Comparison of ENCODE assay signal across 8 mouse cellular contexts in genomic region chr3:142474349-142474983, GRCm38 (mm10). TPM values are rescaled to one million over a fixed set of nuclear protein-coding genes. Genes with fewer than 3 reads are reported as not detected.
A peak's percentile ranks its signal among the peaks of the same experiment; 100 is the strongest.
DNase-seq lines count a peak whose midpoint lies in the region; ATAC-seq and TF ChIP-seq lines count a peak whose summit lies in the region.

No protein-coding gene starts in this region.

- WGBS in kidney, adult 2 months: 13% methylated on average over 11 of the region's 11 CpGs
- 29% methylated on average over 11 of the region's 11 CpGs for WGBS in forebrain, embryonic 10.5 days
- WGBS in kidney, embryonic 16.5 days: 18% methylated on average over 11 of the region's 11 CpGs
- 26% methylated on average over 11 of the region's 11 CpGs for WGBS in midbrain, postnatal 0 days

- TF ChIP-seq POLR2A in kidney, adult 2 months (IDR thresholded peaks at IDR 0.05; ENCODE audit: low read depth, low read length): no peak

- 0 out of 2 replicates have a peak overlapping the region, but pooled peaks have one; percentile 28 for H3K4me3 ChIP-seq in kidney, adult 2 months (ENCODE audit: insufficient read depth, low read depth, low read length)
- no peak overlapping the region for H3K4me3 ChIP-seq in forebrain, embryonic 10.5 days
- H3K4me3 ChIP-seq in kidney, embryonic 16.5 days (ENCODE audit: low read length): peak overlapping the region; percentile 22
- H3K4me3 ChIP-seq in midbrain, postnatal 0 days (ENCODE audit: low read depth, low read length): no peak overlapping the region

- ATAC-seq in kidney, embryonic 16.5 days (ENCODE audit: low FRiP score, low TSS enrichment): peak; percentile 62; the same call in 1 of the 2 replicates
- ATAC-seq in midbrain, postnatal 0 days (ENCODE audit: low FRiP score): 0 out of 2 replicates have a peak, but pooled peaks have one; percentile 20

- no peaks in the 10 kb centered on the region for H3K9me3 ChIP-seq in forebrain, embryonic 10.5 days
- no peaks in the 10 kb centered on the region for H3K9me3 ChIP-seq in kidney, embryonic 16.5 days (ENCODE audit: low read length)
- H3K9me3 ChIP-seq in midbrain, postnatal 0 days (ENCODE audit: low read length): no peaks in the 10 kb centered on the region

- H3K27me3 ChIP-seq in kidney, adult 2 months (replicated peaks; ENCODE audit: control insufficient read depth, insufficient read depth, low read length): no peaks in the 10 kb centered on the region; the same call in 1 of the 2 replicates
- no peaks in the 10 kb centered on the region for H3K27me3 ChIP-seq in forebrain, embryonic 10.5 days (ENCODE audit: poor library complexity, severe bottlenecking)
- H3K27me3 ChIP-seq in kidney, embryonic 16.5 days (ENCODE audit: insufficient read depth, low read length): no peaks in the 10 kb centered on the region
- H3K27me3 ChIP-seq in midbrain, postnatal 0 days (ENCODE audit: insufficient read depth, low read length): no peaks in the 10 kb centered on the region

- no peaks in the 10 kb centered on the region; the same call in 1 of the 2 replicates for H3K4me1 ChIP-seq in kidney, adult 2 months (ENCODE audit: control insufficient read depth, insufficient read depth, low read length)
- H3K4me1 ChIP-seq in forebrain, embryonic 10.5 days: no peaks in the 10 kb centered on the region
- H3K4me1 ChIP-seq in kidney, embryonic 16.5 days (ENCODE audit: insufficient read depth, low read length): no peaks in the 10 kb centered on the region
- H3K4me1 ChIP-seq in midbrain, postnatal 0 days (ENCODE audit: insufficient read depth, low read length): no peaks in the 10 kb centered on the region

- H3K36me3 ChIP-seq in kidney, adult 2 months (ENCODE audit: control insufficient read depth, insufficient read depth, low read length): no peaks in the 10 kb centered on the region
- H3K36me3 ChIP-seq in forebrain, embryonic 10.5 days (replicated peaks): no peaks in the 10 kb centered on the region
- no peaks in the 10 kb centered on the region for H3K36me3 ChIP-seq in kidney, embryonic 16.5 days (ENCODE audit: insufficient read depth, low read length)
- H3K36me3 ChIP-seq in midbrain, postnatal 0 days (ENCODE audit: insufficient read depth, low read length): no peaks in the 10 kb centered on the region

- peak overlapping the region; percentile 47 for H3K4me2 ChIP-seq in kidney, embryonic 16.5 days (replicated peaks; ENCODE audit: low read depth, low read length)
- H3K4me2 ChIP-seq in midbrain, postnatal 0 days (ENCODE audit: low read depth, low read length, poor library complexity, severe bottlenecking): no peak overlapping the region

- TF ChIP-seq CTCF in kidney, adult 2 months (conservative IDR thresholded peaks at IDR 0.05; ENCODE audit: insufficient read depth, insufficient read length, low read depth, low read length): peak; percentile 70
- TF ChIP-seq CTCF in midbrain, postnatal 0 days (IDR thresholded peaks at IDR 0.05): peak; percentile 87

- peak; percentile 43 for DNase-seq in kidney, adult 2 months
- no peak for DNase-seq in kidney, postnatal 25 days
- DNase-seq in MEL-GATA-1-ER (ENCODE audit: extremely low read depth, low read depth): peak; percentile 51
- peak; percentile 39 for DNase-seq in forebrain, embryonic 10.5 days (ENCODE audit: extremely low spot score, low spot score)
- peak; percentile 62 for DNase-seq in midbrain, postnatal 0 days (ENCODE audit: low spot score)
- DNase-seq in testis, postnatal 14 days (ENCODE audit: low spot score): no peak
- no peak for DNase-seq in spleen, postnatal 10 days (ENCODE audit: low spot score in 2 of 2)

- H3K27ac ChIP-seq in kidney, adult 2 months (ENCODE audit: insufficient read depth, low read depth, low read length): no peak overlapping the region
- H3K27ac ChIP-seq in forebrain, embryonic 10.5 days: no peak overlapping the region
- H3K27ac ChIP-seq in kidney, embryonic 16.5 days (ENCODE audit: low read length): no peak overlapping the region
- no peak overlapping the region for H3K27ac ChIP-seq in midbrain, postnatal 0 days (ENCODE audit: low read depth, low read length)

- no peak overlapping the region for H3K9ac ChIP-seq in kidney, embryonic 16.5 days (replicated peaks; ENCODE audit: low read length)
- H3K9ac ChIP-seq in midbrain, postnatal 0 days (replicated peaks; ENCODE audit: low read length, poor library complexity, severe bottlenecking): no peak overlapping the region

RNA-seq across cellular contexts. Expression of gene Gbp5, which starts 19.3 kb away (rescaled TPM):
- 1.5 and 2.3 TPM in 2 replicates for polyA plus RNA-seq in kidney, adult 2 months (2012; rRNA removed)
- polyA plus RNA-seq in forebrain, embryonic 10.5 days (2016; fragmentation: Nextera tagmentation; extraction: Ambion mirVana): not detected in 2 replicates
- polyA plus RNA-seq in kidney, embryonic 16.5 days (2015; fragmentation: Nextera tagmentation; extraction: Ambion mirVana): 0.05 TPM in 1 of 2 replicates, not detected in the other
- 0.19 and 1.0 TPM in 2 replicates for total RNA-seq in midbrain, postnatal 0 days (2014; rRNA removed)
- 0.23 and 0.39 TPM in 2 replicates for polyA plus RNA-seq in midbrain, postnatal 0 days (2015; fragmentation: Nextera tagmentation; extraction: Ambion mirVana)

RNA-seq across cellular contexts. Expression of gene Gbp7, which starts 55.7 kb away (rescaled TPM):
- 2.8 and 3.6 TPM in 2 replicates for polyA plus RNA-seq in kidney, adult 2 months (2012; rRNA removed)
- polyA plus RNA-seq in forebrain, embryonic 10.5 days (2016; fragmentation: Nextera tagmentation; extraction: Ambion mirVana): 0.76 and 0.79 TPM in 2 replicates
- polyA plus RNA-seq in kidney, embryonic 16.5 days (2015; fragmentation: Nextera tagmentation; extraction: Ambion mirVana): 2.5 and 3.1 TPM in 2 replicates
- total RNA-seq in midbrain, postnatal 0 days (2014; rRNA removed): 2.5 and 2.8 TPM in 2 replicates
- 3.0 and 3.1 TPM in 2 replicates for polyA plus RNA-seq in midbrain, postnatal 0 days (2015; fragmentation: Nextera tagmentation; extraction: Ambion mirVana)

Comparison
In these comparisons a context has a peak if more than half of its experiments do, and no peak if none do; other contexts are left out.
1. DNase-seq: peak in kidney, adult 2 months (single experiment), MEL-GATA-1-ER (single experiment), forebrain, embryonic 10.5 days (single experiment) and midbrain, postnatal 0 days (single experiment); none in kidney, postnatal 25 days (0 of 2), testis, postnatal 14 days (single experiment) and spleen, postnatal 10 days (0 of 2).
2. H3K4me3 ChIP-seq: peak in kidney, adult 2 months (single experiment) and kidney, embryonic 16.5 days (single experiment); none in forebrain, embryonic 10.5 days (single experiment) and midbrain, postnatal 0 days (single experiment).